Mouse (Mus musculus) cerebellum, adult 2 months (tissue): ENCODE data around the gene Parva. TPM values are rescaled to one million over a fixed set of nuclear protein-coding genes. Genes with fewer than 3 reads are reported as not detected.

Source experiments
- DNase-seq, 2 experiments: peaks; one replicate each; pipeline ENCODE4 v3.0.0; 2021
- H3K27ac ChIP-seq: fragments of 200-500 bp; 2 replicates; pipeline ENCODE4 v1.5.1; 2012; ENCODE audit warnings: low read length, control low read depth, inconsistent platforms; ENCODE audit not compliant: insufficient read depth
- H3K27me3 ChIP-seq: fragments of 200-500 bp; 2 replicates; pipeline ENCODE4 v1.6.1; 2012; ENCODE audit warnings: inconsistent platforms, mild to moderate bottlenecking, low read length, moderate library complexity; ENCODE audit not compliant: control insufficient read depth, insufficient read depth
- H3K4me1 ChIP-seq: fragments of 200-500 bp; 2 replicates; pipeline ENCODE4 v1.6.1; 2011; ENCODE audit warnings: low read length; ENCODE audit not compliant: control insufficient read depth, insufficient read depth
- H3K4me3 ChIP-seq: fragments of 200-500 bp; replicated peaks from 2 replicates; pipeline ENCODE3; 2011; ENCODE audit warnings: mild to moderate bottlenecking, low read depth, low read length, control low read depth; ENCODE audit not compliant: insufficient read depth
- CTCF ChIP-seq: fragments of 200-500 bp; IDR thresholded peaks from 2 replicates; pipeline ENCODE4 v1.5.1; 2011; ENCODE audit warnings: low read depth, mild to moderate bottlenecking, control low read depth, low read length, moderate library complexity, borderline replicate concordance; ENCODE audit not compliant: insufficient read depth
- POLR2A ChIP-seq: fragments of 200-500 bp; IDR thresholded peaks from 2 replicates; pipeline ENCODE4 v1.6.1; 2011; ENCODE audit warnings: low read length, control low read depth, borderline replicate concordance; ENCODE audit not compliant: insufficient read depth
- WGBS: fragments of 180-500 bp; shearing (Covaris S2); methylation state at CpG from one replicate; pipeline ENCODE4 v1.1.7; 2018; 5-methylcytosine and 5-hydroxymethylcytosine counted together
- polyA plus RNA-seq: library from polyadenylated mRNA; depleted of rRNA; stranded (reverse); fragments of >200 nt; gene quantifications from 2 replicates; pipeline ENCODE4 v1.2.3, GENCODE M21; 2012; rRNA removed

Parva gene
- polyA plus RNA-seq, result 64.4 and 67.5 TPM in 2 replicates

- WGBS, result 4% methylated on average over 49 of the region's 49 CpGs
- peak within 1 kb of the TSS; percentile 93 for H3K4me3 ChIP-seq
- H3K27me3 ChIP-seq, result no peaks in the 10 kb centered on the region
- peak within 1 kb of the TSS; percentile 68 for H3K27ac ChIP-seq
- H3K4me1 ChIP-seq, result peaks cover 3% of the 10 kb centered on the region; the same call in 1 of the 2 replicates
- peak; percentile 72 to 84 for DNase-seq
- no peak for TF ChIP-seq CTCF
- 0 out of 2 replicates have a peak, but pooled peaks have one; percentile 28 for TF ChIP-seq POLR2A
These were observed at the start of gene Parva for GRCm38 (mm10) chr7:112427357-112428157. Parva (plus strand) TSS chr7:112427505.

- Histone ChIP-seq H3K4me1 (no peaks in the 10 kb centered on the region), H3K27me3 (no peaks in the 10 kb centered on the region), H3K4me3 (no peak overlapping the region), H3K27ac (no peak overlapping the region)
- WGBS, result 89% methylated on average over 5 of the region's 5 CpGs
- no peak for DNase-seq
- TF ChIP-seq CTCF (no peak), POLR2A (no peak)
These were observed 49.2 kb upstream of the Parva start for GRCm38 (mm10) chr7:112378056-112378455.

- DNase-seq, result no peak
- H3K4me1 ChIP-seq, result no peaks in the 10 kb centered on the region
- 70% methylated on average over 5 of the region's 5 CpGs for WGBS
- TF ChIP-seq CTCF (no peak), POLR2A (no peak)
- no peak overlapping the region for H3K27ac ChIP-seq
- H3K27me3 ChIP-seq, result no peaks in the 10 kb centered on the region
- no peak overlapping the region for H3K4me3 ChIP-seq
These were observed 48.8 kb upstream of the Parva start for GRCm38 (mm10) chr7:112378476-112378875.

- Histone ChIP-seq H3K27ac (no peak overlapping the region), H3K4me3 (no peak overlapping the region), H3K4me1 (peaks cover 3% of the 10 kb centered on the region; the same call in 1 of the 2 replicates), H3K27me3 (no peaks in the 10 kb centered on the region)
- TF ChIP-seq POLR2A (no peak), CTCF (no peak)
- 66% methylated on average over 5 of the region's 5 CpGs for WGBS
- DNase-seq, result no peak
These were observed 40.8 kb upstream of the Parva start for GRCm38 (mm10) chr7:112386521-112386920.

GRCm38 (mm10) chr7:112387876-112388275 is 39.4 kb upstream of the Parva start:
- 93% methylated on average over 5 of the region's 5 CpGs for WGBS
- H3K27ac ChIP-seq, result no peak overlapping the region
- no peak for TF ChIP-seq POLR2A
- no peak for TF ChIP-seq CTCF

GRCm38 (mm10) chr7:112388363-112388875 is 38.9 kb upstream of the Parva start:
- Histone ChIP-seq H3K27ac (no peak overlapping the region), H3K4me3 (no peak overlapping the region), H3K27me3 (no peaks in the 10 kb centered on the region), H3K4me1 (peaks cover 3% of the 10 kb centered on the region; the same call in 1 of the 2 replicates)
- 88% methylated on average over 5 of the region's 5 CpGs for WGBS
- TF ChIP-seq POLR2A (no peak), CTCF (no peak)
- DNase-seq, result no peak

More at GRCm38 (mm10) chr7:112387876-112388275, 39.4 kb upstream of the Parva start:
- no peak for DNase-seq
- no peaks in the 10 kb centered on the region for H3K27me3 ChIP-seq
- H3K4me1 ChIP-seq, result peaks cover 3% of the 10 kb centered on the region; the same call in 1 of the 2 replicates
- H3K4me3 ChIP-seq, result no peak overlapping the region

- 60% methylated on average over 6 of the region's 6 CpGs for WGBS
- Histone ChIP-seq H3K27me3 (no peaks in the 10 kb centered on the region), H3K4me3 (no peak overlapping the region), H3K4me1 (peaks cover 3% of the 10 kb centered on the region; the same call in 1 of the 2 replicates), H3K27ac (no peak overlapping the region)
- TF ChIP-seq POLR2A, result no peak
- no peak for TF ChIP-seq CTCF
- no peak for DNase-seq
These were observed 37.6 kb upstream of the Parva start for GRCm38 (mm10) chr7:112389611-112390251.
